Mouse (Mus musculus): ENCODE data around the gene Nhej1. TPM values are rescaled to one million over a fixed set of nuclear protein-coding genes. Genes with fewer than 3 reads are reported as not detected.

Gene Nhej1
- polyA plus RNA-seq, 1 experiment from 2014 or later, result 10.0 TPM

DNA sequence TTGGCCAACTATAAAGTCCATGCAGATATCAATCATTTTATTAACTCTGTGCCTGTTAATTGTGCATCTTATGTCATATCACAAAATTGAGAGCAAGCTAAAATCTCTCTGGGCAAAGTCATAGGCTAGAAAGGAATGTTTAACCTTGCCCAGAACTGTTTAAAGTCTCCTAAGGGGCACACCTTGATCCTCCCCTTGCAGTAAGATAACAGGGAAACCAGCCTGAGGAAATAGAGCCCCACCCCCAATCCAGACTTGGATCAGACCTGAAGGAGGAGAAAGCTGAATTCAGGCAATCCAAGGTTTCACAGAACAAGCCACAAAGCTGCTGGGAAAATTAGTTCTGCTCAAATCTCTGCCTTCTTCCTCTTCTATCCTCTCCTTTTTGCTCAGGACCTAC is 114.2 kb downstream of the Nhej1 start:
- H3K36me3 ChIP-seq (ENCODE audit: insufficient read depth), result no peaks in the 10 kb centered on the region
- H3K4me2 ChIP-seq, result no peak overlapping the region
- H3K27ac ChIP-seq (ENCODE audit: low read depth), result no peak overlapping the region
- H3K9me3 ChIP-seq (ENCODE audit: low read depth, low read length), result no peaks in the 10 kb centered on the region
- no peak for DNase-seq
- H3K4me3 ChIP-seq (ENCODE audit: low read depth, low read length), result no peak overlapping the region
- H3K27me3 ChIP-seq (ENCODE audit: insufficient read depth, low read length), result no peaks in the 10 kb centered on the region
- TF ChIP-seq CTCF (IDR thresholded peaks at IDR 0.05; ENCODE audit: low read depth), result no peak
- H3K4me1 ChIP-seq (ENCODE audit: insufficient read depth), result no peaks in the 10 kb centered on the region
- ATAC-seq (ENCODE audit: insufficient read depth), result no peak
- H3K9ac ChIP-seq, result no peak overlapping the region

DNA sequence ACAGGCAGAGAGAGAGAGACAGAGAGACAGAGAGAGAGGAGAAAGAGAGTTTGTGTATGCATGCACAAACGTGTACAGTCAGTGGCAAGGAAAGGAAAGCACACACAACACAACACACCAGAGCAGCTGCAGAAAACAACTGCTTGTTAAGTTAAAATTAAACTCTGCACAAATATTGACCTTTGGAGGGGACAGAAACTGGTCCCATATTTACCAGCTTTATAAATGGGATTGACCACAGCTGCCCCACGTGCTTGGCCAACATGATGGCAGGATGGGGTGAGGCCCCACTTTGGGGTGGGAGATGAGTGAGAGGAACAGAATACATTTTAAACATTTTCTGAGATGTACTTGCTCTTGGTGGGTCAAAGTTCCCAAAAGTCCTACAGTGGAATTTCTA is 114.8 kb downstream of the Nhej1 start:
- no peak overlapping the region for H3K9ac ChIP-seq
- 41% methylated on average over 2 of the region's 2 CpGs for WGBS
- ATAC-seq (ENCODE audit: insufficient read depth) (no peak), DNase-seq (no peak)
- H3K36me3 ChIP-seq (ENCODE audit: insufficient read depth), result no peaks in the 10 kb centered on the region
- no peak overlapping the region for H3K4me2 ChIP-seq
- no peak for TF ChIP-seq CTCF (IDR thresholded peaks at IDR 0.05; ENCODE audit: low read depth)
- H3K9me3 ChIP-seq (ENCODE audit: low read depth, low read length), result no peaks in the 10 kb centered on the region
- H3K27me3 ChIP-seq (ENCODE audit: insufficient read depth, low read length), result no peaks in the 10 kb centered on the region
- H3K4me3 ChIP-seq (ENCODE audit: low read depth, low read length), result no peak overlapping the region
- no peaks in the 10 kb centered on the region for H3K4me1 ChIP-seq (ENCODE audit: insufficient read depth)
- no peak overlapping the region for H3K27ac ChIP-seq (ENCODE audit: low read depth)

DNA sequence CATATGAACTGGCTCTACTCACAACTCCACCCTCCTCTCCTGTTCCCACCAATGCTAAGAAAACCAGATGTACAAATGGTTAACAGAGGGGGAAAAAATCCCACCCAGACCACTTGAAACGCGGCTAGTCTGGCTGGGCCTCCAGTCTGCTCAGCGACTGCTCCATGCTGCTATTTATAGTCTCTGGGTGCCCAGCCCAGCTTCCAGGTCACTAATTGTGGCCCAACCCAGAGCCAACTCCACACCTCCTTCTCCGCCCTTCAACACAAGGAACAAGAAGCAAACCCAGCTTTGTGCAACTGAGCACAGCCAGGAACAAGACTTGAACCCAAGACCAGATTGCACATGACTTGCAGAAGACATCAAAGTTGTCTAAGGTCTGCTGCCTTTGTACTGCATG is 119.0 kb downstream of the Nhej1 start:
- no peaks in the 10 kb centered on the region for H3K27me3 ChIP-seq (ENCODE audit: insufficient read depth, low read length)
- H3K4me1 ChIP-seq (ENCODE audit: insufficient read depth), result no peaks in the 10 kb centered on the region
- ATAC-seq (ENCODE audit: insufficient read depth) (no peak), DNase-seq (peak; percentile 6)
- no peak overlapping the region for H3K4me2 ChIP-seq
- H3K9me3 ChIP-seq (ENCODE audit: low read depth, low read length), result no peaks in the 10 kb centered on the region
- no peak overlapping the region for H3K4me3 ChIP-seq (ENCODE audit: low read depth, low read length)
- TF ChIP-seq CTCF (IDR thresholded peaks at IDR 0.05; ENCODE audit: low read depth), result no peak
- WGBS, result 20% methylated on average over 4 of the region's 4 CpGs
- H3K36me3 ChIP-seq (ENCODE audit: insufficient read depth), result no peaks in the 10 kb centered on the region
- H3K9ac ChIP-seq, result no peak overlapping the region
- H3K27ac ChIP-seq (ENCODE audit: low read depth), result no peak overlapping the region

DNA sequence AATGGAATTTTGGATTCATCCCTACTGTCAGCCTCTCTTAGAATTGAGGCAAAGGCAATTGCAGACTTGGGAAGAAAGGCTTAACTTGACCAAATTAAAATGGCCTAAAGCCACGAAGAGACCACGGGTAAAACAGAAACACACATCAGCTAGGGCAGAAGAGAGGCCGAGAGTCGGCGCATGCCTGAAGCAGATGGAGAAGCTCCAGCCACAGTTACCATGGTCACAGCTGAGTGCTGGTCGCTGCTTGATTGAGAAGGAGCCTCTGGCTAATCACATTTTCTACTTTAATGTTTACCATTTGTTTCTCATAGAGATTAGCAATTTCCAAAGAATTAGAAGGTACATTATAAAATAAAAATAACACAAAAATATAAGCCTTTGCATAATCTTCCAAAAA is 123.8 kb downstream of the Nhej1 start:
- peak; percentile 18 for DNase-seq
- no peak overlapping the region for H3K4me3 ChIP-seq (ENCODE audit: low read depth, low read length)
- no peak overlapping the region for H3K27ac ChIP-seq (ENCODE audit: low read depth)

DNA sequence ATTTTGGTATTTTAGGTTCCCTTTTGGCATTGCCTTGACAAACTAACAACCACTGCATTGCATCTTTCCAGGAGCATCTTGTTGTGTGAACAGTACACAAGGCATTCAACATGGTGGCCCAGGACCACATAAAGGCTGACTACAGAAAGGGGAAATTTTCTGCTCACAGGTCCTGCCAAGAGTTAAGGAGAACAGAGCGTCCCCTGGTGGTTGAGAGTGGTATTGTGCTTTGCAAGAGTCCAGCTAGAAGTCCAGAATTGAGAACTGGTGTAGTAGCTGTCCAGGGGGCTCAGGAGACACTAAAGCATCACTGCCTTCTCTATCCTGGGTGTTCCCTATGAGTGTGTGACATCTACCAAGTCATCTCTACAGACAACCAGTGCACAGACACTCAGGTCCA is 124.5 kb downstream of the Nhej1 start:
- Histone ChIP-seq H3K27me3 (ENCODE audit: insufficient read depth, low read length) (no peaks in the 10 kb centered on the region), H3K36me3 (ENCODE audit: insufficient read depth) (no peaks in the 10 kb centered on the region), H3K4me1 (ENCODE audit: insufficient read depth) (no peaks in the 10 kb centered on the region), H3K27ac (ENCODE audit: low read depth) (no peak overlapping the region), H3K9me3 (ENCODE audit: low read depth, low read length) (no peaks in the 10 kb centered on the region), H3K9ac (no peak overlapping the region), H3K4me2 (no peak overlapping the region), H3K4me3 (ENCODE audit: low read depth, low read length) (no peak overlapping the region)
- WGBS, result 2% methylated on average over 1 of the region's 1 CpGs
- TF ChIP-seq CTCF (IDR thresholded peaks at IDR 0.05; ENCODE audit: low read depth), result peak; percentile 81
- DNase-seq (peak; percentile 65), ATAC-seq (ENCODE audit: insufficient read depth) (no peak)

More for the DNA sequence above, 123.8 kb downstream of the Nhej1 start:
- no peaks in the 10 kb centered on the region for H3K9me3 ChIP-seq (ENCODE audit: low read depth, low read length)
- H3K27me3 ChIP-seq (ENCODE audit: insufficient read depth, low read length), result no peaks in the 10 kb centered on the region
- TF ChIP-seq CTCF (IDR thresholded peaks at IDR 0.05; ENCODE audit: low read depth), result no peak
- no peaks in the 10 kb centered on the region for H3K4me1 ChIP-seq (ENCODE audit: insufficient read depth)
- no peak overlapping the region for H3K9ac ChIP-seq
- ATAC-seq (ENCODE audit: insufficient read depth), result no peak
- 32% methylated on average over 6 of the region's 6 CpGs for WGBS
- H3K4me2 ChIP-seq, result no peak overlapping the region
- H3K36me3 ChIP-seq (ENCODE audit: insufficient read depth), result no peaks in the 10 kb centered on the region

DNA sequence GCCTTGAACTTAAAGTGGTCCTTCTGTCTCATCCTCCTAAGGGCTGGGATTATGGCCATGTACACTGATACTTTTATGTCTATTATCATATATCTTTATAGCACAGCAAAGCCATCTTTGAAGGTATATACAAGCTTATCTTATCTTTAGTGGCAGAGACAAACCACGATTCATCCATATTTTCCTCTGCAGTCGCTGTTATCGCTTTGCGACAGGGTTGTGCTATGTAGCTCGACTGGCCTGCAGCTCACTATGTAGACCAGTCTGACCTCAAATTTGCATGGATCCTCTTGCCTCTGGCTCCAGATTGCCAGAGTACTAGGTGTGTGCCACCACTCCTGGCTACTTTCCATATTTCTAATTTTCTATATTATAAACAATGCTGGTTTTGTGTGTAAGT is 125.8 kb downstream of the Nhej1 start:
- Histone ChIP-seq H3K27me3 (ENCODE audit: insufficient read depth, low read length) (no peaks in the 10 kb centered on the region), H3K9ac (no peak overlapping the region), H3K4me1 (ENCODE audit: insufficient read depth) (no peaks in the 10 kb centered on the region), H3K36me3 (ENCODE audit: insufficient read depth) (no peaks in the 10 kb centered on the region), H3K9me3 (ENCODE audit: low read depth, low read length) (no peaks in the 10 kb centered on the region), H3K4me3 (ENCODE audit: low read depth, low read length) (no peak overlapping the region), H3K27ac (ENCODE audit: low read depth) (no peak overlapping the region), H3K4me2 (no peak overlapping the region)
- WGBS, result 59% methylated on average over 5 of the region's 5 CpGs
- no peak for DNase-seq
- TF ChIP-seq CTCF (IDR thresholded peaks at IDR 0.05; ENCODE audit: low read depth), result no peak
- no peak for ATAC-seq (ENCODE audit: insufficient read depth)

DNA sequence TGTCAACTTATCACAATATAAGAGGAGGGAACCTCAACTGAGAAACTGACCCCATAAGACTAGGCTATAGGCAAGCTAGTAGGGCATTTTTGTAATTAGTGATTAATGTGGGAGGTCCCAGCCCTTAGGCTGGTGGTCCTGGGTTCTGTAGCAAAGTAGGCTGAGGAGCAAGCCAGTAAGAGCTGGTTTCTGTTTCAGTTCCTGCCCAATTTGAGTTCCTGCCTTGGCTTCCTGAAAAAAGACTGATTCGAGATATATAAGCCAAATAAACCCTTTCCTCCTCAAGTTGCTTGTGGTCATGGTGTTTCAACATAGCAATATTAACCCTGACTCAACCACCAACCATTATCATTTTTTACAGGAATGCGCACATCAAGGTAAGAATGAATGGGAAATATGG is 127.8 kb downstream of the Nhej1 start:
- H3K27me3 ChIP-seq (ENCODE audit: insufficient read depth, low read length), result no peaks in the 10 kb centered on the region
- WGBS, result 70% methylated on average over 2 of the region's 2 CpGs
- no peaks in the 10 kb centered on the region for H3K4me1 ChIP-seq (ENCODE audit: insufficient read depth)
- H3K4me2 ChIP-seq, result no peak overlapping the region
- no peaks in the 10 kb centered on the region for H3K9me3 ChIP-seq (ENCODE audit: low read depth, low read length)
- H3K27ac ChIP-seq (ENCODE audit: low read depth), result no peak overlapping the region
- H3K4me3 ChIP-seq (ENCODE audit: low read depth, low read length), result no peak overlapping the region
- no peak for TF ChIP-seq CTCF (IDR thresholded peaks at IDR 0.05; ENCODE audit: low read depth)
- ATAC-seq (ENCODE audit: insufficient read depth), result no peak
- H3K9ac ChIP-seq, result no peak overlapping the region
- H3K36me3 ChIP-seq (ENCODE audit: insufficient read depth), result no peaks in the 10 kb centered on the region
- DNase-seq, result no peak

DNA sequence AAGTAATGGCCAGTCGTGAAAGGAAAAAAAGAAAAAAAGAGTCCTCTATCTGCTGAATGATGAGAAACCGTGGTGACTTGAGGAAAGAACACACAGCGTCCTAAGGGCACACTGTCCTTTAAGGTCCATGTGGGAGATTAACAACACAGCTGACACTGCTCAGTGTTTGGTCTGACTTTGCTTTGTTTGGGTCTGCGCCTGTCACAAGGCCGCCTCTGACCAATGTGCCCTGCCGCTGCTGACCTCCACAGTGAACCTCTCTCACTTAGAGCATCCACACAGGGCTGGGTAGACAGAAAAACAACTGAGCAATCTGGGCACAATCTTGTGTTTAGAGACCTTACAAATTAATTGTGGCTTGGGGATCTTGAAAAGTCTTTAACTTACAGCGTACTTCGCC is 148.0 kb downstream of the Nhej1 start:
- Histone ChIP-seq H3K27ac (ENCODE audit: low read depth) (no peak overlapping the region), H3K36me3 (ENCODE audit: insufficient read depth) (no peaks in the 10 kb centered on the region), H3K9me3 (ENCODE audit: low read depth, low read length) (no peaks in the 10 kb centered on the region), H3K9ac (no peak overlapping the region), H3K4me2 (no peak overlapping the region), H3K27me3 (ENCODE audit: insufficient read depth, low read length) (no peaks in the 10 kb centered on the region), H3K4me1 (ENCODE audit: insufficient read depth) (no peaks in the 10 kb centered on the region; the same call in 1 of the 2 replicates), H3K4me3 (ENCODE audit: low read depth, low read length) (no peak overlapping the region)
- ATAC-seq (ENCODE audit: insufficient read depth) (no peak), DNase-seq (no peak)
- 58% methylated on average over 8 of the region's 8 CpGs for whole genome bisulfite sequencing
- no peak for TF ChIP-seq CTCF (IDR thresholded peaks at IDR 0.05; ENCODE audit: low read depth)
